Mouse (Mus musculus) lung, adult 2 months (tissue): Measurements from ENCODE around the gene Eapp.
"Not testable (repeated sequence)": the region's sequence is repeated elsewhere in the genome, so short reads cannot be mapped to it uniquely, and the experiment has no call there.

Experiments used
- CTCF ChIP-seq: fragments of 200-500 bp; IDR thresholded peaks from 2 replicates; pipeline ENCODE4 v1.5.1; 2011; ENCODE audit warnings: mild to moderate bottlenecking, low read length, control low read depth; ENCODE audit not compliant: insufficient read depth
- POLR2A ChIP-seq: fragments of 200-500 bp; IDR thresholded peaks from 2 replicates; pipeline ENCODE4 v1.6.1; 2011; ENCODE audit warnings: low read depth, mild to moderate bottlenecking, control low read depth, low read length, borderline replicate concordance; ENCODE audit errors: extremely low read depth

DNA sequence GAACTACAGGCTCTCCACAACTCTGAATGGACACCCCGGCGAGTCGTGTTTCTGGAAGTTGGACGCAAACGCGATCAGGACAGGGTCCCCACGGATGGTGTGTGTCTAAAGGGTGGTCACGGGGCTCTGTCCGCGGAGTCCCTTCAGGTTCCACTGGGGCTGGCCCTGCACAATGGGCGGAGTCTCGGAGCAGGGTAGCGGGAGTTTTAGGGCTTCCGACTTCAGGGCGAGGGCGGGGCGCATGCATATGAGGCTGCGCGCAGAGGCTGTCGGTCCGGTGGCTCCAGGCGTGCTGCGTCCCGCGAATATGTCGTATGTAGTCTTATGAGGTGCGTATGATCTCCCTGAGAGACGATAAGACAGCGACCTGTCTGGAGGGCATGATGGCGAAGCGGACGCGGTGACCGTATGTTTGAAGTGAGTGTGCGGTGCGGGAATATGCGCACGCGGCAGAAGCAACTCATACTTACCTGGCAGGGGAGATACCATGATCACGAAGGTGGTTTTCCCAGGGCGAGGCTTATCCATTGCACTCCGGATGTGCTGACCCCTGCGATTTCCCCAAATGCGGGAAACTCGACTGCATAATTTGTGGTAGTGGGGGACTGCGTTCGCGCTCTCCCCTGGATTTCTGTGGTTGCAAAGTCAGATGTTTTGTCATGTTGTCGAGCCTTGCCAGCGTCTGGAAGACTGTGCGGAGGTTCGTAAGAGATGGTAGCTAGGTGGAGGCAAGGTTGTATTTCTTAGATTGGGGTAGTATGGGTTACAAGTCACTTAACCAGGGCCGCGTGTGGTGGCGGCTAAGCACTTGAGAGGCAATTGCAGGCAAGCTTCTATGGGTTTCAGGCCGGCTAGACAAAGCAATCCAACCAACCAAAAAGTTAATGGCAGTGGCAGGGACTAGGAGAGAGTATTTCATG is 33.7 kb upstream of the Eapp start:
- not testable (repeated sequence) for TF ChIP-seq CTCF, POLR2A
